Mouse (Mus musculus): ENCODE data around the gene Calml3. TPM values are rescaled to one million over a fixed set of nuclear protein-coding genes. Genes with fewer than 3 reads are reported as not detected.

Calml3 gene
- total and polyA plus RNA-seq, 2 experiments from 2014 or later, result not detected

- Histone ChIP-seq H3K27ac (ENCODE audit: low read depth, low read length) (no peak overlapping the region), H3K27me3 (ENCODE audit: insufficient read depth, low read length) (no peaks in the 10 kb centered on the region), H3K9me3 (ENCODE audit: low read length) (no peaks in the 10 kb centered on the region), H3K4me1 (ENCODE audit: insufficient read depth) (no peaks in the 10 kb centered on the region), H3K9ac (no peak overlapping the region), H3K36me3 (ENCODE audit: insufficient read depth) (no peaks in the 10 kb centered on the region), H3K4me3 (ENCODE audit: low read depth, low read length) (no peak overlapping the region), H3K4me2 (ENCODE audit: low read depth) (no peak overlapping the region)
- ATAC-seq (no peak), DNase-seq (no peak)
- WGBS, result 84% methylated on average over 3 of the region's 3 CpGs
- TF ChIP-seq CTCF (IDR thresholded peaks at IDR 0.05; ENCODE audit: low read depth), result no peak
These were observed 4.7 kb downstream of the Calml3 start for GRCm38 (mm10) chr13:3799386-3799785.

DNA sequence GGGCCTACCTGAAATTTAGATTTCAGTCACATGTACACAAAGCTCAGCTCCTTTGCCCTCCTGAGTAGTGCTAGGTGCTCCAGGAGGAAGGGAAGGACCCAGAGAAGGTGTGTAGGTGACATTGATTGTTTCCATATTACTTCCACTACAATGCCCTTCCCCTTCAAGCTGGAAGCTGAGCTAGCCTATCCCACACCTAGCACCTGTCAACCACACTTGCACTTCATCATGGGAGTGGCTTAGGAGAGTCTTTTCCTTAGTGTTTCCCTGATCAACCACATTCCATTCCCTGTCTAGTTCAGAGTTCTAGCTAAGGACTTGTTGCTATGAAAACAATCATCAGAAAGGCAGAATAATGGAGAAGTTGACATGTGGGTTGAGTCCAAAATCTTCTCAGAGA, 5.4 kb downstream of the Calml3 start:
- no peaks in the 10 kb centered on the region for H3K27me3 ChIP-seq (ENCODE audit: insufficient read depth, low read length)
- H3K27ac ChIP-seq (ENCODE audit: low read depth, low read length), result no peak overlapping the region
- no peak overlapping the region for H3K4me3 ChIP-seq (ENCODE audit: low read depth, low read length)
- H3K4me1 ChIP-seq (ENCODE audit: insufficient read depth), result no peaks in the 10 kb centered on the region
- no peak overlapping the region for H3K9ac ChIP-seq
- DNase-seq, result no peak
- no peaks in the 10 kb centered on the region for H3K9me3 ChIP-seq (ENCODE audit: low read length)
- ATAC-seq, result no peak
- H3K36me3 ChIP-seq (ENCODE audit: insufficient read depth), result no peaks in the 10 kb centered on the region
- H3K4me2 ChIP-seq (ENCODE audit: low read depth), result no peak overlapping the region
- TF ChIP-seq CTCF (IDR thresholded peaks at IDR 0.05; ENCODE audit: low read depth), result no peak

- H3K9ac ChIP-seq, result no peak overlapping the region
- no peaks in the 10 kb centered on the region for H3K27me3 ChIP-seq (ENCODE audit: insufficient read depth, low read length)
- no peaks in the 10 kb centered on the region for H3K9me3 ChIP-seq (ENCODE audit: low read length)
- 86% methylated on average over 4 of the region's 4 CpGs for WGBS
- no peak for ATAC-seq
- no peaks in the 10 kb centered on the region for H3K36me3 ChIP-seq (ENCODE audit: insufficient read depth)
- no peak overlapping the region for H3K4me2 ChIP-seq (ENCODE audit: low read depth)
- no peak overlapping the region for H3K27ac ChIP-seq (ENCODE audit: low read depth, low read length)
- TF ChIP-seq CTCF (IDR thresholded peaks at IDR 0.05; ENCODE audit: low read depth), result no peak
- H3K4me1 ChIP-seq (ENCODE audit: insufficient read depth), result no peaks in the 10 kb centered on the region
- DNase-seq, result no peak
- H3K4me3 ChIP-seq (ENCODE audit: low read depth, low read length), result no peak overlapping the region
These were observed 7.5 kb downstream of the Calml3 start for GRCm38 (mm10) chr13:3796649-3797048.

GRCm38 (mm10) chr13:3789531-3789930, 14.6 kb downstream of the Calml3 start:
- H3K9ac ChIP-seq, result no peak overlapping the region
- H3K9me3 ChIP-seq (ENCODE audit: low read length), result no peaks in the 10 kb centered on the region
- no peaks in the 10 kb centered on the region for H3K4me1 ChIP-seq (ENCODE audit: insufficient read depth)
- no peak for ATAC-seq
- DNase-seq, result no peak
- 85% methylated on average over 2 of the region's 2 CpGs for WGBS
- no peaks in the 10 kb centered on the region for H3K36me3 ChIP-seq (ENCODE audit: insufficient read depth)
- no peak overlapping the region for H3K4me2 ChIP-seq (ENCODE audit: low read depth)
- no peak overlapping the region for H3K4me3 ChIP-seq (ENCODE audit: low read depth, low read length)
- TF ChIP-seq CTCF (IDR thresholded peaks at IDR 0.05; ENCODE audit: low read depth), result no peak
- no peak overlapping the region for H3K27ac ChIP-seq (ENCODE audit: low read depth, low read length)
- H3K27me3 ChIP-seq (ENCODE audit: insufficient read depth, low read length), result no peaks in the 10 kb centered on the region

DNA sequence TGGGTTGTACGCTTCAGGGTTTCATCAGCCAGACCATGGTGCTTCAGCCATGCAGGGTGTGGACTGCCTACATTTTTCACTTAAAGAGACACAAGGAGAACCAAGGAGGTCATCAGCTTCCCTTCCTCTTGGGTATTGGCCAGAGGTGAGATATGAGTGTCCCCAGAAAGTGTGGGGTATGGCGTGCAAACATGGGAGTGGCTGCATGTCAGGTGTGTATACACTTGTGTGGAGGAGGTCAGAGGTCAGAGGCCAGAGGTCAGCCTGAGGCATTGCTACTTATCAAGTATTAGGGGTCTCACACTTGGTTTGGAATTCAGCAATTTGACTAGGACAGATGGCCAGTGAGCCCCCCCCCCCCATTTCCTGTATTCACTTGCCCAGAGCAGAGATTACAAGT, 15.5 kb downstream of the Calml3 start:
- WGBS, result 93% methylated on average over 2 of the region's 2 CpGs
- DNase-seq, result no peak
- Histone ChIP-seq H3K4me2 (ENCODE audit: low read depth) (no peak overlapping the region), H3K27ac (ENCODE audit: low read depth, low read length) (no peak overlapping the region), H3K4me3 (ENCODE audit: low read depth, low read length) (no peak overlapping the region), H3K36me3 (ENCODE audit: insufficient read depth) (no peaks in the 10 kb centered on the region), H3K9me3 (ENCODE audit: low read length) (no peaks in the 10 kb centered on the region), H3K27me3 (ENCODE audit: insufficient read depth, low read length) (no peaks in the 10 kb centered on the region), H3K4me1 (ENCODE audit: insufficient read depth) (no peaks in the 10 kb centered on the region), H3K9ac (no peak overlapping the region)
- no peak for ATAC-seq
- TF ChIP-seq CTCF (IDR thresholded peaks at IDR 0.05; ENCODE audit: low read depth), result no peak

DNA sequence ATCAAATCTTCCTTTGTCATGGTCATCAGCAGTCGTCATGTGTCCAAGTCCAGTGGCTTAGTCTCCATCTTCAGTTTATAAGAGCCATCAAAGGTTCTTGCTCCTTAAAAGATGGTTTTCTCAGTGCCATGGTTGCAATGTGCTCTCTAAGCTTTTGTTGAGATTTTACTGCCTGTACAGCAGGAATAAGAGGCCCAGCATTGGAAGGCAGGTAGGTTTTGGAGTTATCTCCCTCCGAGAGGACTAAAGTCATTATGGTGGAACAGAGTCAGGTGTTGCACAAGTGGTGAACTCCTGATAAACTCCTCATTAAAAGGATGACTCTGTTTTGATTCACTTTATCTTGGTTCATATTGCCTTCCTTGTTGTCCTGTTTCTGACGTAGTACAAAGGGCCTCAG, 16.5 kb downstream of the Calml3 start:
- ATAC-seq (no peak), DNase-seq (no peak)
- no peaks in the 10 kb centered on the region for H3K27me3 ChIP-seq (ENCODE audit: insufficient read depth, low read length)
- no peak overlapping the region for H3K27ac ChIP-seq (ENCODE audit: low read depth, low read length)
- 94% methylated on average over 3 of the region's 3 CpGs for WGBS
- H3K4me3 ChIP-seq (ENCODE audit: low read depth, low read length), result no peak overlapping the region
- TF ChIP-seq CTCF (IDR thresholded peaks at IDR 0.05; ENCODE audit: low read depth), result no peak
- H3K9me3 ChIP-seq (ENCODE audit: low read length), result no peaks in the 10 kb centered on the region
- no peak overlapping the region for H3K4me2 ChIP-seq (ENCODE audit: low read depth)
- no peak overlapping the region for H3K9ac ChIP-seq
- H3K4me1 ChIP-seq (ENCODE audit: insufficient read depth), result no peaks in the 10 kb centered on the region
- H3K36me3 ChIP-seq (ENCODE audit: insufficient read depth), result no peaks in the 10 kb centered on the region

DNA sequence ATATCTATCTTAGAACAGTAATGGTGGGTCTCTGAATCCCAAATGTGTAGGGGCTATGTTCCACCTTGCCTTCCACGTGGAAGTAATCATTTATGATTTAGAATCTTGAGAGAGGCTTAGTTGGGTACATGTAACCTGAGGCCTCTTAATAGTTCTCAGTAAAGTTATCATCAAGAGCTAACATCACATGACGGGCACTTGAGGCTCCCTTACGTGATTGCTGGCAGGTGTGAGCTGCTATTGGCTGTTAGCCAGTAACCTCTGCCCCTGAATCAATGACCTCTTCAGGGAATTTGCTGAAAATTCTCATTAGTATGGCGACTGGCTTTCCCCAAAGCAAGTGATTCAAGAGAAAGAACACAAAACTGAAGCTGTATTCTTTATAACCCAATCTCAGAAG, 17.0 kb downstream of the Calml3 start:
- H3K4me1 ChIP-seq (ENCODE audit: insufficient read depth), result no peaks in the 10 kb centered on the region

GRCm38 (mm10) chr13:3783621-3784020, 20.5 kb downstream of the Calml3 start:
- Histone ChIP-seq H3K4me3 (ENCODE audit: low read depth, low read length) (no peak overlapping the region), H3K27me3 (ENCODE audit: insufficient read depth, low read length) (no peaks in the 10 kb centered on the region), H3K36me3 (ENCODE audit: insufficient read depth) (no peaks in the 10 kb centered on the region), H3K4me1 (ENCODE audit: insufficient read depth) (no peaks in the 10 kb centered on the region), H3K9me3 (ENCODE audit: low read length) (no peaks in the 10 kb centered on the region), H3K9ac (no peak overlapping the region), H3K27ac (ENCODE audit: low read depth, low read length) (no peak overlapping the region), H3K4me2 (ENCODE audit: low read depth) (no peak overlapping the region)
- no peak for DNase-seq
- no peak for ATAC-seq
- TF ChIP-seq CTCF (IDR thresholded peaks at IDR 0.05; ENCODE audit: low read depth), result no peak
- 84% methylated on average over 2 of the region's 2 CpGs for WGBS

More for the DNA sequence above, 17.0 kb downstream of the Calml3 start:
- Histone ChIP-seq H3K4me3 (ENCODE audit: low read depth, low read length) (no peak overlapping the region), H3K4me2 (ENCODE audit: low read depth) (no peak overlapping the region), H3K36me3 (ENCODE audit: insufficient read depth) (no peaks in the 10 kb centered on the region), H3K27ac (ENCODE audit: low read depth, low read length) (no peak overlapping the region), H3K9me3 (ENCODE audit: low read length) (no peaks in the 10 kb centered on the region), H3K9ac (no peak overlapping the region), H3K27me3 (ENCODE audit: insufficient read depth, low read length) (no peaks in the 10 kb centered on the region)
- TF ChIP-seq CTCF (IDR thresholded peaks at IDR 0.05; ENCODE audit: low read depth), result no peak
- WGBS, result 57% methylated on average over 4 of the region's 4 CpGs
- no peak for ATAC-seq
- DNase-seq, result no peak

Measured in forebrain, postnatal 0 days (tissue).